Mouse (Mus musculus) midbrain, embryonic 12.5 days (tissue): ENCODE results near the gene Ccnb1ip1. TPM values are rescaled to one million over a fixed set of nuclear protein-coding genes. Genes with fewer than 3 reads are reported as not detected.

ENCODE experiments used
- ATAC-seq: fragments of 200-750 bp; cut with Nextera tagmentation; 2 replicates; pipeline ENCODE4 v1.8.0; 2017; ENCODE audit warnings: low read depth, moderate TSS enrichment, moderate library complexity; ENCODE audit not compliant: low FRiP score
- H3K27ac ChIP-seq: fragments of 300-500 bp; sonication (generic); replicated peaks from 2 replicates; pipeline ENCODE4 v1.5.1; 2016; ENCODE audit warnings: mild to moderate bottlenecking
- H3K27me3 ChIP-seq: fragments of 300-500 bp; sonication (generic); 2 replicates; pipeline ENCODE4 v1.6.1; 2016; ENCODE audit warnings: mild to moderate bottlenecking
- H3K36me3 ChIP-seq: fragments of 300-500 bp; sonication (generic); 2 replicates; pipeline ENCODE4 v1.6.1; 2016
- H3K4me1 ChIP-seq: fragments of 300-500 bp; sonication (generic); 2 replicates; pipeline ENCODE4 v1.6.1; 2016
- H3K4me2 ChIP-seq: fragments of 300-500 bp; sonication (generic); replicated peaks from 2 replicates; pipeline ENCODE4 v1.6.1; 2016; ENCODE audit warnings: mild to moderate bottlenecking, moderate library complexity
- H3K4me3 ChIP-seq: fragments of 300-500 bp; sonication (generic); 2 replicates; pipeline ENCODE4 v1.5.1; 2016; ENCODE audit warnings: mild to moderate bottlenecking
- H3K9ac ChIP-seq: fragments of 300-500 bp; sonication (generic); replicated peaks from 2 replicates; pipeline ENCODE4 v1.6.1; 2016; ENCODE audit warnings: mild to moderate bottlenecking, moderate library complexity
- H3K9me3 ChIP-seq: fragments of 300-500 bp; sonication (generic); 2 replicates; pipeline ENCODE4 v1.6.1; 2016; ENCODE audit warnings: mild to moderate bottlenecking
- WGBS: fragments of 180-500 bp; shearing (Covaris S2); methylation state at CpG from one replicate; pipeline ENCODE4 v1.1.7; 2016; 5-methylcytosine and 5-hydroxymethylcytosine counted together
- polyA plus RNA-seq: library from polyadenylated mRNA; unstranded; fragments of >200 nt; fragmentation: Nextera tagmentation; extraction: Ambion mirVana; gene quantifications from 2 replicates; pipeline ENCODE4 v1.2.1, GENCODE M21; 2016

Ccnb1ip1 gene
- polyA plus RNA-seq, 1 experiment from 2014 or later, result not detected

DNA sequence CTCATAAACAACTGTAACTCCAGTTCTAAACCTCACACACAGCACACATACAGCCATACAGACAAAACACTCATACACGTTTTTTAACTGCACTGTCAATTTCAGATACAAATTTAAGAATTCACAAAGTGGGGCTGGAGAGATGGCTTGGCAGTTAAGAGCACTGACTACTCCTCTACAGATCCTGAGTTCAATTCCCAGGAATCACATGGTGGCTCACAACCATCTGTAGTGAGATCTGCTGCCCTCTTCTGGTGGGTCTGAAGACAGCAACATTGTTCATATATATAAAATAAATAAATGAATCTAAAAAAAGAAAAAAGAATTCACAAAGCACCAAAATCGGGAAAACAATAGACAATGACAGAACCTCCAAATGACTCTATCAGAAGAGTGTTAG is 36.2 kb downstream of the Ccnb1ip1 start:
- Histone ChIP-seq H3K27me3 (no peaks in the 10 kb centered on the region), H3K4me2 (no peak overlapping the region), H3K27ac (no peak overlapping the region), H3K4me1 (no peaks in the 10 kb centered on the region), H3K4me3 (no peak overlapping the region), H3K36me3 (peaks cover 85% of the 10 kb centered on the region), H3K9me3 (no peaks in the 10 kb centered on the region), H3K9ac (no peak overlapping the region)
- no peak for ATAC-seq
- 91% methylated on average over 2 of the region's 2 CpGs for WGBS

- no peak overlapping the region for H3K4me2 ChIP-seq
- no peaks in the 10 kb centered on the region for H3K9me3 ChIP-seq
- H3K27ac ChIP-seq, result no peak overlapping the region
- no peak overlapping the region for H3K9ac ChIP-seq
- H3K4me1 ChIP-seq, result no peaks in the 10 kb centered on the region
- H3K36me3 ChIP-seq, result peaks cover 64% of the 10 kb centered on the region
- no peak for ATAC-seq
- H3K4me3 ChIP-seq, result no peak overlapping the region
- no peaks in the 10 kb centered on the region for H3K27me3 ChIP-seq
- WGBS, result 92% methylated on average over 6 of the region's 6 CpGs
These were observed 41.8 kb downstream of the Ccnb1ip1 start for GRCm38 (mm10) chr14:50765736-50766135.

DNA sequence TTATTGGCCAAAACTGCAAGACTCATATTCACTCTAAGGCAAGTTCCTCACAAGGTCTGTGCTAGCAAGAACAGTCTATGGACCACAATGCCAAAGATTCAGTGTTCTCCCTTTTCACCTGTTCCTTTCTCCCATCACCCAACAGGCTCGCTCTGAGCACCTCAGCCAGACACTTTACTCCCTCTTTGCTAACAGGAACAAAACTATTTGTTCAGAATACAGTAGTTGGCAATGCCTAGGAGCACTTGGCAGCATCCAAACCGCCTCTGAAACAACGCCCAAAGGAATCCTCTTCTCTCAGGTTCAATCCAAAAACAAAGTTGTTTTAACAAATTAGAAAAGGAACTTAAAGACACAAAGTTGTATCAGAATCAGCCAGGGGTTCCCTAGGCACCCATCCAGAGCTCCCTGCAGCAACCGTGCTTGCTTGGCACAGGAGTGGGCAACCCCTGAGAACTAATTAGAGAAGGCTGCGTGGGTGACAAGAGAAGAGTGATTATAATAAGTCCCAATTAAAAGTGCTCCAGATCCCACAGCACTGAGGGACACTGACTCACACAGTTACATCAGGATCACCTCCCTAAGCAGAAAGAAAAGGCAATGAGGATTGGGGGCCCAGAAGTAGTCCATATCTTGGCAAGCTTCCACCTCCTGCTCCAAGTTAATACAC is 49.0 kb downstream of the Ccnb1ip1 start:
- 0 out of 2 replicates have a peak, but pooled peaks cover 6% of the 10 kb centered on the region for H3K36me3 ChIP-seq
- H3K27ac ChIP-seq, result no peak overlapping the region
- no peak overlapping the region for H3K4me2 ChIP-seq
- H3K4me1 ChIP-seq, result no peaks in the 10 kb centered on the region
- H3K9me3 ChIP-seq, result no peaks in the 10 kb centered on the region
- ATAC-seq, result no peak
- no peak overlapping the region for H3K9ac ChIP-seq
- H3K27me3 ChIP-seq, result no peaks in the 10 kb centered on the region
- no peak overlapping the region for H3K4me3 ChIP-seq
- WGBS, result 82% methylated on average over 5 of the region's 5 CpGs

DNA sequence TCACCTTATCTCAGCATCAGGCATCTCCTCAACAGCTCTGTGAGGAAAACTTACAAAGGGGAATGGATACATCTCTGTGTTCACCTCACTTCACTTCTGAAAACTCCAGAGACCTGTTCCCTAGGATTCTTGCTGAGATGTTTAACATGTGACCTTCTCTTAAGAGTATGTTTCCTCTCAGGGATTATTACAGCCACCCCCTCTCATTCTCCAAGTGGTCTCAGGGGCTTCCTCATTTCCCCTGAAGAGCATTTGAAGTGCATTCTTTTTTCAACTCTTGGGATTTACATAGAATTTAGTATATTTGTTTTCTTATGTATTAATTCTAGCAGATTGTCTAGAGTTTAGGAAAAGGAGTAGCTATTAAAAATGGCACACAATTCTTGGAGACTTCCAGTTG is 62.5 kb downstream of the Ccnb1ip1 start, which contains the start of gene Olfr749:
Olfr749 (minus strand) TSS at position 101 of the 400 bp plus-strand sequence.
- Histone ChIP-seq H3K36me3 (no peaks in the 10 kb centered on the region), H3K4me3 (no peak within 1 kb of the TSS), H3K9ac (no peak within 1 kb of the TSS), H3K27ac (no peak within 1 kb of the TSS), H3K27me3 (no peaks in the 10 kb centered on the region), H3K4me2 (no peak within 1 kb of the TSS), H3K4me1 (no peaks in the 10 kb centered on the region), H3K9me3 (no peaks in the 10 kb centered on the region)
- ATAC-seq, result no peak

GRCm38 (mm10) chr14:50741584-50741983 is 65.9 kb downstream of the Ccnb1ip1 start:
- no peak for ATAC-seq
- Histone ChIP-seq H3K27ac (no peak overlapping the region), H3K4me2 (no peak overlapping the region), H3K9ac (no peak overlapping the region), H3K4me3 (no peak overlapping the region), H3K27me3 (no peaks in the 10 kb centered on the region), H3K36me3 (no peaks in the 10 kb centered on the region), H3K4me1 (no peaks in the 10 kb centered on the region), H3K9me3 (no peaks in the 10 kb centered on the region)
- 78% methylated on average over 2 of the region's 2 CpGs for WGBS

GRCm38 (mm10) chr14:50740334-50740733 is 67.2 kb downstream of the Ccnb1ip1 start:
- H3K9me3 ChIP-seq, result no peaks in the 10 kb centered on the region
- no peak overlapping the region for H3K27ac ChIP-seq
- no peaks in the 10 kb centered on the region for H3K27me3 ChIP-seq
- no peak overlapping the region for H3K9ac ChIP-seq
- H3K4me1 ChIP-seq, result no peaks in the 10 kb centered on the region
- no peaks in the 10 kb centered on the region for H3K36me3 ChIP-seq
- H3K4me3 ChIP-seq, result no peak overlapping the region
- no peak overlapping the region for H3K4me2 ChIP-seq
- 84% methylated on average over 2 of the region's 2 CpGs for WGBS
- no peak for ATAC-seq

Other genes starting within 250 kb of the Ccnb1ip1 start
- not detected in 2 replicates for gene Olfr744, start 192.9 kb downstream of the Ccnb1ip1 start, polyA plus RNA-seq
- not detected in 2 replicates for gene Olfr745, start 168.3 kb downstream of the Ccnb1ip1 start, polyA plus RNA-seq
- not detected in 2 replicates for gene Olfr746, start 160.6 kb downstream of the Ccnb1ip1 start, polyA plus RNA-seq
- not detected in 2 replicates for gene Olfr747, start 114.5 kb downstream of the Ccnb1ip1 start, polyA plus RNA-seq
- gene Olfr748, start 100.4 kb downstream of the Ccnb1ip1 start, polyA plus RNA-seq, result not detected in 2 replicates
- not detected in 2 replicates for gene Olfr749, start 62.6 kb downstream of the Ccnb1ip1 start, polyA plus RNA-seq
- gene Ttc5, start 22.2 kb downstream of the Ccnb1ip1 start, polyA plus RNA-seq, result 108 and 121 TPM in 2 replicates
- gene Parp2, start 109 bp upstream of the Ccnb1ip1 start, polyA plus RNA-seq, result 52.1 and 55.8 TPM in 2 replicates
- 3.7 and 5.1 TPM in 2 replicates for gene Tep1, start 62.8 kb upstream of the Ccnb1ip1 start, polyA plus RNA-seq
- gene Klhl33, start 89.8 kb upstream of the Ccnb1ip1 start, polyA plus RNA-seq, result 0.35 and 0.60 TPM in 2 replicates
- 141 and 147 TPM in 2 replicates for gene Osgep, start 117.2 kb upstream of the Ccnb1ip1 start, polyA plus RNA-seq
- 321 and 333 TPM in 2 replicates for gene Apex1, start 117.2 kb upstream of the Ccnb1ip1 start, polyA plus RNA-seq
- 68.3 and 72.8 TPM in 2 replicates for gene Pip4p1, start 123.1 kb upstream of the Ccnb1ip1 start, polyA plus RNA-seq
- 50.0 and 50.1 TPM in 2 replicates for gene Pnp, start 123.3 kb upstream of the Ccnb1ip1 start, polyA plus RNA-seq
- gene Gm49342, start 136.8 kb upstream of the Ccnb1ip1 start, polyA plus RNA-seq, result not detected in 2 replicates
- gene Pnp2, start 148.3 kb upstream of the Ccnb1ip1 start, polyA plus RNA-seq, result 0.46 and 0.52 TPM in 2 replicates
- gene Rnase10, start 200.0 kb upstream of the Ccnb1ip1 start, polyA plus RNA-seq, result not detected in 2 replicates
- gene Rnase9, start 234.1 kb upstream of the Ccnb1ip1 start, polyA plus RNA-seq, result not detected in 2 replicates
- gene Rnase11, start 242.4 kb upstream of the Ccnb1ip1 start, polyA plus RNA-seq, result not detected in 2 replicates
- not detected in 2 replicates for gene Rnase12, start 249.9 kb upstream of the Ccnb1ip1 start, polyA plus RNA-seq